Mouse (Mus musculus): ENCODE measurements at regions not wholly inside any gene's neighbourhood (a gene's known extent, or its start where the extent isn't known, plus 50 kb on each side); places are given as distances from the start of the nearest gene placed in this dataset.

- no peak for DNase-seq (ENCODE audit: low spot score in 2 of 2)
These were observed 109.6 kb upstream of the Habp2 start for GRCm38 (mm10) chr19:56177231-56177745.

GRCm38 (mm10) chr19:56185756-56186155 is 101.2 kb upstream of the Habp2 start:
- no peak for DNase-seq (ENCODE audit: low spot score in 2 of 2)

- no peak for DNase-seq (ENCODE audit: low spot score in 2 of 2)
These were observed 97.8 kb upstream of the Habp2 start for GRCm38 (mm10) chr19:56189185-56189584.

- no peak for DNase-seq (ENCODE audit: low spot score in 2 of 2)
These were observed 96.7 kb upstream of the Habp2 start for GRCm38 (mm10) chr19:56190222-56190621.

GRCm38 (mm10) chr19:56198474-56199236 is 88.3 kb upstream of the Habp2 start:
- DNase-seq (ENCODE audit: low spot score in 2 of 2): no peak

GRCm38 (mm10) chr19:56199401-56200150 is 87.4 kb upstream of the Habp2 start:
- DNase-seq (ENCODE audit: low spot score in 2 of 2): no peak

GRCm38 (mm10) chr19:56201007-56201682 is 85.8 kb upstream of the Habp2 start:
- no peak for DNase-seq (ENCODE audit: low spot score in 2 of 2)

- peak; percentile 4 to 6 for DNase-seq (ENCODE audit: low spot score in 2 of 2)
These were observed 85.0 kb upstream of the Habp2 start for GRCm38 (mm10) chr19:56201738-56202480.

GRCm38 (mm10) chr19:56202481-56203130 is 84.3 kb upstream of the Habp2 start:
- DNase-seq (ENCODE audit: low spot score in 2 of 2): no peak

- no peak for DNase-seq (ENCODE audit: low spot score in 2 of 2)
These were observed 68.4 kb upstream of the Habp2 start for GRCm38 (mm10) chr19:56218536-56218935.

- DNase-seq (ENCODE audit: low spot score in 2 of 2): peak; percentile 2 to 6
These were observed 66.1 kb upstream of the Habp2 start for GRCm38 (mm10) chr19:56220724-56221407.

- DNase-seq (ENCODE audit: low spot score in 2 of 2): no peak
These were observed 64.4 kb upstream of the Habp2 start for GRCm38 (mm10) chr19:56222496-56222895.

GRCm38 (mm10) chr19:56225039-56225438 is 61.9 kb upstream of the Habp2 start:
- DNase-seq (ENCODE audit: low spot score in 2 of 2): no peak

- DNase-seq (ENCODE audit: low spot score in 2 of 2): no peak
These were observed 61.4 kb upstream of the Habp2 start for GRCm38 (mm10) chr19:56225518-56225917.

- DNase-seq (ENCODE audit: low spot score in 2 of 2): no peak
These were observed 58.4 kb upstream of the Habp2 start for GRCm38 (mm10) chr19:56228586-56228985.

GRCm38 (mm10) chr19:56231430-56231829 is 55.5 kb upstream of the Habp2 start:
- no peak for DNase-seq (ENCODE audit: low spot score in 2 of 2)

- no peak for DNase-seq (ENCODE audit: low spot score in 2 of 2)
These were observed 55.1 kb upstream of the Habp2 start for GRCm38 (mm10) chr19:56231849-56232248.

- DNase-seq (ENCODE audit: low spot score in 2 of 2): no peak
These were observed 54.7 kb upstream of the Habp2 start for GRCm38 (mm10) chr19:56232269-56232668.

GRCm38 (mm10) chr19:56232950-56233349 is 54.0 kb upstream of the Habp2 start:
- DNase-seq (ENCODE audit: low spot score in 2 of 2): no peak

- DNase-seq (ENCODE audit: low spot score in 2 of 2): no peak
These were observed 51.9 kb upstream of the Habp2 start for GRCm38 (mm10) chr19:56235040-56235439.

Measured in frontal cortex, postnatal 36 days (tissue).